Comparison of ENCODE assay signal across 9 mouse cellular contexts in the genomic region with DNA sequence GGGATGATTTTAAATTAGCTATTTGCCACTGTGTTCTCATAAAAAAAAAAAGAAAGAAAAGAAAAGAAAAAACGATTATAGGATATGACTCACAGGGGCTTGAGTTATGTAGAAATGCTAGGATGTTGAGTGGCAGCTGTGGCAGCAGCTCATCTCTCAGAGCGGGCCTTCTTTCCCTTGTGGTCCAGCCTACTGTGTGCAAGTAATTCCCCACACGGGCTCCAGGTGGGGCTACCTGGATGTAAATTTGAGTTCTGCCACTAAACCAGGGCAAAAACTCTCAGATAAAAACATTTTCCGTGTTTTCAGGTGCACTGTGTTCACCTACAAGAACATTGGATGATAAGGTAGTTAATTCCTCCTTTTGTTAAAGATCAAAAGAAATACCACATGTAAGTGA.
DNase-seq lines count a peak whose midpoint lies in the region; ATAC-seq and TF ChIP-seq lines count a peak whose summit lies in the region.
"Had no signal": no experiment of that assay in that cellular context is flagged by ENCODE, and none has a peak within 500 bp of the region (broad histone marks: within the 10 kb centered on the region; RNA-seq: fewer than 3 reads in every experiment).

No protein-coding gene starts in this region.

- TF ChIP-seq EP300 in stomach, postnatal 0 days (optimal IDR thresholded peaks at IDR 0.05): no peak

- TF ChIP-seq CTCF in kidney, adult 2 months (conservative IDR thresholded peaks at IDR 0.05; ENCODE audit: insufficient read depth, insufficient read length, low read depth, low read length): 0 out of 2 replicates have a peak, but pooled peaks have one; percentile 5
- TF ChIP-seq CTCF in stomach, postnatal 0 days (IDR thresholded peaks at IDR 0.05; ENCODE audit: low read depth): peak; percentile 54

- H3K4me2 ChIP-seq in stomach, postnatal 0 days (replicated peaks; ENCODE audit: low read depth): no peak overlapping the region
- H3K4me2 ChIP-seq in kidney, embryonic 15.5 days: no peak overlapping the region

- TF ChIP-seq POLR2A in kidney, adult 2 months (IDR thresholded peaks at IDR 0.05; ENCODE audit: low read depth, low read length): no peak

- H3K27me3 ChIP-seq in kidney, adult 2 months (replicated peaks; ENCODE audit: control insufficient read depth, insufficient read depth, low read length): no peaks in the 10 kb centered on the region
- no peaks in the 10 kb centered on the region for H3K27me3 ChIP-seq in stomach, postnatal 0 days (ENCODE audit: control insufficient read depth, insufficient read depth, low read length)
- 0 out of 2 replicates have a peak, but pooled peaks cover 3% of the 10 kb centered on the region for H3K27me3 ChIP-seq in kidney, embryonic 15.5 days

- H3K9ac ChIP-seq in stomach, postnatal 0 days (ENCODE audit: low read length): no peak overlapping the region
- no peak overlapping the region for H3K9ac ChIP-seq in kidney, embryonic 15.5 days

- H3K4me3 ChIP-seq in kidney, adult 2 months (ENCODE audit: insufficient read depth, low read depth, low read length): no peak overlapping the region
- H3K4me3 ChIP-seq in stomach, postnatal 0 days (ENCODE audit: low read depth, low read length): no peak overlapping the region
- no peak overlapping the region for H3K4me3 ChIP-seq in kidney, embryonic 15.5 days (replicated peaks)

- no peaks in the 10 kb centered on the region for H3K9me3 ChIP-seq in stomach, postnatal 0 days (ENCODE audit: control insufficient read depth, low read length)
- no peaks in the 10 kb centered on the region for H3K9me3 ChIP-seq in kidney, embryonic 15.5 days (replicated peaks)

- no peak for DNase-seq in kidney, adult 2 months
- no peak for DNase-seq in kidney, adult 8-10 months
- peak; percentile 41 to 64 for DNase-seq in CD8-positive naive resting alpha-beta T cell, adult 2 months (ENCODE audit: low read depth in 2 of 2, low spot score in 2 of 2)
- peak; percentile 22 for DNase-seq in stomach, postnatal 0 days (ENCODE audit: low spot score)
- DNase-seq in frontal cortex, postnatal 36 days (ENCODE audit: low spot score in 2 of 2): no peak
- no peak for DNase-seq in MN1 (ENCODE audit: low spot score)
- DNase-seq: heart, postnatal 14 days had no signal

- 0 out of 2 replicates have a peak, but pooled peaks have one; percentile 35 for ATAC-seq in granulocyte monocyte progenitor cell, adult 5-6 weeks (replicated peaks; ENCODE audit: poor library complexity, severe bottlenecking)
- no peak for ATAC-seq in stomach, postnatal 0 days (ENCODE audit: low FRiP score, low TSS enrichment)
- ATAC-seq in kidney, embryonic 15.5 days (replicated peaks; ENCODE audit: low FRiP score): no peak

- 53% methylated on average over 4 of the region's 4 CpGs for WGBS in kidney, adult 2 months
- WGBS in stomach, postnatal 0 days: 53% methylated on average over 4 of the region's 4 CpGs
- WGBS in kidney, embryonic 15.5 days: 50% methylated on average over 4 of the region's 4 CpGs

- H3K36me3 ChIP-seq in kidney, adult 2 months (ENCODE audit: control insufficient read depth, insufficient read depth, low read length): no peaks in the 10 kb centered on the region
- H3K36me3 ChIP-seq in stomach, postnatal 0 days (ENCODE audit: control insufficient read depth, insufficient read depth, low read length): no peaks in the 10 kb centered on the region
- no peaks in the 10 kb centered on the region for H3K36me3 ChIP-seq in kidney, embryonic 15.5 days

- H3K4me1 ChIP-seq in kidney, adult 2 months (ENCODE audit: control insufficient read depth, insufficient read depth, low read length): no peaks in the 10 kb centered on the region
- no peaks in the 10 kb centered on the region; the same call in 1 of the 2 replicates for H3K4me1 ChIP-seq in stomach, postnatal 0 days (replicated peaks; ENCODE audit: control insufficient read depth, insufficient read depth)
- no peaks in the 10 kb centered on the region for H3K4me1 ChIP-seq in kidney, embryonic 15.5 days

- no peak overlapping the region for H3K27ac ChIP-seq in kidney, adult 2 months (ENCODE audit: insufficient read depth, low read depth, low read length)
- H3K27ac ChIP-seq in stomach, postnatal 0 days (replicated peaks): no peak overlapping the region
- H3K27ac ChIP-seq in kidney, embryonic 15.5 days: no peak overlapping the region

Comparison
In these comparisons a context has a peak if more than half of its experiments do, and no peak if none do; other contexts are left out.
1. DNase-seq: peak in CD8-positive naive resting alpha-beta T cell, adult 2 months (2 of 2) and stomach, postnatal 0 days (single experiment); none in kidney, adult 2 months (single experiment), kidney, adult 8-10 months (0 of 2), frontal cortex, postnatal 36 days (0 of 2) and MN1 (single experiment).